In genomic region chr3:100552171-100552570, GRCm38 (mm10) we compare ENCODE assay signal across 17 mouse cellular contexts.
"Had no signal": no experiment of that assay in that cellular context is flagged by ENCODE, and none has a peak within 500 bp of the region (broad histone marks: within the 10 kb centered on the region; RNA-seq: fewer than 3 reads in every experiment).

No protein-coding gene starts in this region.

- H3K4me2 ChIP-seq: neural tube, embryonic 12.5 days; neural tube, embryonic 13.5 days; neural tube, embryonic 15.5 days; stomach, embryonic 15.5 days had no signal

- H3K9me3 ChIP-seq: neural tube, embryonic 12.5 days; neural tube, embryonic 13.5 days; neural tube, embryonic 15.5 days; stomach, embryonic 15.5 days had no signal

- H3K4me3 ChIP-seq: neural tube, embryonic 12.5 days; neural tube, embryonic 13.5 days; neural tube, embryonic 15.5 days; stomach, embryonic 15.5 days had no signal

- H3K9ac ChIP-seq: neural tube, embryonic 12.5 days; neural tube, embryonic 13.5 days; neural tube, embryonic 15.5 days; stomach, embryonic 15.5 days had no signal

- DNase-seq: retina, postnatal 1 day; right cerebral cortex, adult 18-20 months; right cerebral cortex, postnatal 14 days; right cerebral cortex, postnatal 25 days; right cerebral cortex, postnatal 4 days; spleen, adult 18-20 months; thymus, adult 18-20 months; thymus, adult 2 months; thymus, postnatal 14 days; thymus, postnatal 25 days; thymus, postnatal 36 days; thymus, postnatal 4 days had no signal

- H3K4me1 ChIP-seq: neural tube, embryonic 12.5 days; neural tube, embryonic 13.5 days; neural tube, embryonic 15.5 days; stomach, embryonic 15.5 days had no signal

- H3K27me3 ChIP-seq: neural tube, embryonic 12.5 days; neural tube, embryonic 13.5 days; neural tube, embryonic 15.5 days; stomach, embryonic 15.5 days had no signal

- H3K27ac ChIP-seq: neural tube, embryonic 12.5 days; neural tube, embryonic 13.5 days; neural tube, embryonic 15.5 days; stomach, embryonic 15.5 days; stomach, postnatal 0 days had no signal

- H3K36me3 ChIP-seq: neural tube, embryonic 12.5 days; neural tube, embryonic 13.5 days; neural tube, embryonic 15.5 days; stomach, embryonic 15.5 days had no signal
